Mouse (Mus musculus) hindbrain, embryonic 13.5 days (tissue): Measurements from ENCODE around the gene Palm2. TPM values are rescaled to one million over a fixed set of nuclear protein-coding genes. Genes with fewer than 3 reads are reported as not detected.

Experiments used
- ATAC-seq: fragments of 200-750 bp; cut with Nextera tagmentation; 2 replicates; pipeline ENCODE4 v1.8.0; 2017; ENCODE audit warnings: moderate TSS enrichment; ENCODE audit not compliant: low FRiP score
- H3K27ac ChIP-seq: fragments of 300-500 bp; sonication (generic); 2 replicates; pipeline ENCODE4 v1.5.1; 2015; ENCODE audit warnings: inconsistent platforms, mild to moderate bottlenecking, moderate library complexity
- H3K27me3 ChIP-seq: fragments of 300-500 bp; sonication (generic); 2 replicates; pipeline ENCODE4 v1.6.1; 2015; ENCODE audit warnings: mild to moderate bottlenecking, inconsistent platforms
- H3K36me3 ChIP-seq: fragments of 300-500 bp; sonication (generic); 2 replicates; pipeline ENCODE4 v1.6.1; 2015; ENCODE audit warnings: mild to moderate bottlenecking, inconsistent platforms
- H3K4me1 ChIP-seq: fragments of 300-500 bp; sonication (generic); replicated peaks from 2 replicates; pipeline ENCODE4 v1.6.1; 2015; ENCODE audit warnings: inconsistent platforms
- H3K4me2 ChIP-seq: fragments of 300-500 bp; sonication (generic); 2 replicates; pipeline ENCODE4 v1.6.1; 2015; ENCODE audit warnings: inconsistent platforms, mild to moderate bottlenecking, moderate library complexity
- H3K4me3 ChIP-seq: fragments of 300-500 bp; sonication (generic); 2 replicates; pipeline ENCODE4 v1.5.1; 2015; ENCODE audit warnings: mild to moderate bottlenecking, inconsistent platforms
- H3K9ac ChIP-seq: fragments of 300-500 bp; sonication (generic); 2 replicates; pipeline ENCODE4 v1.6.1; 2015; ENCODE audit warnings: mild to moderate bottlenecking, inconsistent platforms
- H3K9me3 ChIP-seq: fragments of 300-500 bp; sonication (generic); 2 replicates; pipeline ENCODE4 v1.6.1; 2016; ENCODE audit warnings: inconsistent platforms
- WGBS: fragments of 180-500 bp; shearing (Covaris S2); methylation state at CpG from one replicate; pipeline ENCODE4 v1.1.7; 2015; 5-methylcytosine and 5-hydroxymethylcytosine counted together
- polyA plus RNA-seq: library from polyadenylated mRNA; unstranded; fragments of >200 nt; fragmentation: Nextera tagmentation; extraction: Ambion mirVana; gene quantifications from 2 replicates; pipeline ENCODE4 v1.2.1, GENCODE M21; 2015

The Palm2 gene
- polyA plus RNA-seq, 1 experiment from 2014 or later, result 7.7 TPM

- Histone ChIP-seq H3K4me2 (no peak overlapping the region), H3K4me3 (no peak overlapping the region), H3K4me1 (no peaks in the 10 kb centered on the region), H3K27ac (no peak overlapping the region), H3K9me3 (no peaks in the 10 kb centered on the region), H3K36me3 (no peaks in the 10 kb centered on the region), H3K9ac (no peak overlapping the region), H3K27me3 (no peaks in the 10 kb centered on the region)
- 84% methylated on average over 2 of the region's 2 CpGs for WGBS
- no peak for ATAC-seq
These were observed 81.3 kb downstream of the Palm2 start for GRCm38 (mm10) chr4:57515356-57515755.

- ATAC-seq, result no peak
- Histone ChIP-seq H3K4me2 (no peak overlapping the region), H3K4me3 (no peak overlapping the region), H3K9me3 (no peaks in the 10 kb centered on the region), H3K9ac (no peak overlapping the region), H3K36me3 (no peaks in the 10 kb centered on the region), H3K4me1 (no peaks in the 10 kb centered on the region), H3K27me3 (no peaks in the 10 kb centered on the region), H3K27ac (no peak overlapping the region)
- 96% methylated on average over 15 of the region's 15 CpGs for WGBS
These were observed 89.4 kb downstream of the Palm2 start for GRCm38 (mm10) chr4:57523456-57523855.

GRCm38 (mm10) chr4:57524461-57524860, 90.4 kb downstream of the Palm2 start:
- Histone ChIP-seq H3K36me3 (no peaks in the 10 kb centered on the region), H3K4me2 (no peak overlapping the region), H3K27me3 (no peaks in the 10 kb centered on the region), H3K9ac (no peak overlapping the region), H3K9me3 (no peaks in the 10 kb centered on the region), H3K27ac (no peak overlapping the region), H3K4me3 (no peak overlapping the region), H3K4me1 (no peaks in the 10 kb centered on the region)
- no peak for ATAC-seq
- WGBS, result 86% methylated on average over 3 of the region's 3 CpGs

GRCm38 (mm10) chr4:57525221-57526011, 91.4 kb downstream of the Palm2 start:
- no peak overlapping the region for H3K27ac ChIP-seq
- 86% methylated on average over 9 of the region's 9 CpGs for WGBS
- no peaks in the 10 kb centered on the region for H3K27me3 ChIP-seq
- H3K4me3 ChIP-seq, result no peak overlapping the region
- H3K36me3 ChIP-seq, result no peaks in the 10 kb centered on the region
- H3K9me3 ChIP-seq, result no peaks in the 10 kb centered on the region
- no peaks in the 10 kb centered on the region for H3K4me1 ChIP-seq
- no peak overlapping the region for H3K4me2 ChIP-seq
- ATAC-seq, result no peak
- no peak overlapping the region for H3K9ac ChIP-seq

- Histone ChIP-seq H3K27me3 (no peaks in the 10 kb centered on the region), H3K4me1 (no peaks in the 10 kb centered on the region), H3K9ac (no peak overlapping the region), H3K27ac (no peak overlapping the region), H3K9me3 (no peaks in the 10 kb centered on the region), H3K4me2 (no peak overlapping the region), H3K4me3 (no peak overlapping the region), H3K36me3 (no peaks in the 10 kb centered on the region)
- ATAC-seq, result no peak
These were observed 94.2 kb downstream of the Palm2 start for GRCm38 (mm10) chr4:57528296-57528695.

GRCm38 (mm10) chr4:57533686-57534085, 99.6 kb downstream of the Palm2 start:
- no peaks in the 10 kb centered on the region for H3K9me3 ChIP-seq
- no peak overlapping the region for H3K9ac ChIP-seq
- H3K27ac ChIP-seq, result no peak overlapping the region
- H3K4me2 ChIP-seq, result no peak overlapping the region
- 82% methylated on average over 6 of the region's 6 CpGs for WGBS
- H3K36me3 ChIP-seq, result no peaks in the 10 kb centered on the region
- H3K4me1 ChIP-seq, result no peaks in the 10 kb centered on the region; the same call in 1 of the 2 replicates
- H3K27me3 ChIP-seq, result no peaks in the 10 kb centered on the region
- no peak overlapping the region for H3K4me3 ChIP-seq
- ATAC-seq, result no peak

- Histone ChIP-seq H3K4me3 (no peak overlapping the region), H3K4me1 (no peaks in the 10 kb centered on the region; the same call in 1 of the 2 replicates), H3K4me2 (no peak overlapping the region), H3K27ac (no peak overlapping the region), H3K9ac (no peak overlapping the region), H3K9me3 (no peaks in the 10 kb centered on the region), H3K27me3 (no peaks in the 10 kb centered on the region), H3K36me3 (no peaks in the 10 kb centered on the region)
- no peak for ATAC-seq
- WGBS, result 79% methylated on average over 6 of the region's 6 CpGs
These were observed 100.2 kb downstream of the Palm2 start for GRCm38 (mm10) chr4:57534232-57534631.

GRCm38 (mm10) chr4:57535087-57535486, 101.0 kb downstream of the Palm2 start:
- no peak overlapping the region for H3K27ac ChIP-seq
- ATAC-seq, result no peak
- H3K27me3 ChIP-seq, result no peaks in the 10 kb centered on the region
- H3K9ac ChIP-seq, result no peak overlapping the region
- no peak overlapping the region for H3K4me2 ChIP-seq
- H3K4me3 ChIP-seq, result no peak overlapping the region
- no peaks in the 10 kb centered on the region for H3K9me3 ChIP-seq
- 92% methylated on average over 4 of the region's 4 CpGs for WGBS
- H3K36me3 ChIP-seq, result no peaks in the 10 kb centered on the region
- no peaks in the 10 kb centered on the region; the same call in 1 of the 2 replicates for H3K4me1 ChIP-seq

- no peaks in the 10 kb centered on the region; the same call in 1 of the 2 replicates for H3K4me1 ChIP-seq
- H3K9me3 ChIP-seq, result no peaks in the 10 kb centered on the region
- H3K36me3 ChIP-seq, result no peaks in the 10 kb centered on the region
- no peak overlapping the region for H3K4me2 ChIP-seq
- no peak overlapping the region for H3K9ac ChIP-seq
- 26% methylated on average over 4 of the region's 4 CpGs for WGBS
- H3K27ac ChIP-seq, result no peak overlapping the region
- no peak overlapping the region for H3K4me3 ChIP-seq
- no peak for ATAC-seq
- H3K27me3 ChIP-seq, result no peaks in the 10 kb centered on the region
These were observed 104.1 kb downstream of the Palm2 start for GRCm38 (mm10) chr4:57538029-57538688.

GRCm38 (mm10) chr4:57543692-57544256, 109.7 kb downstream of the Palm2 start:
- Histone ChIP-seq H3K27me3 (no peaks in the 10 kb centered on the region), H3K4me2 (no peak overlapping the region), H3K9ac (no peak overlapping the region), H3K27ac (peak overlapping the region; percentile 67; the same call in 1 of the 2 replicates), H3K4me3 (no peak overlapping the region), H3K9me3 (no peaks in the 10 kb centered on the region), H3K4me1 (no peaks in the 10 kb centered on the region; the same call in 1 of the 2 replicates), H3K36me3 (no peaks in the 10 kb centered on the region)
- peak; percentile 68 for ATAC-seq
- 6% methylated on average over 6 of the region's 6 CpGs for WGBS

- H3K27me3 ChIP-seq, result no peaks in the 10 kb centered on the region
- H3K36me3 ChIP-seq, result no peaks in the 10 kb centered on the region
- H3K4me2 ChIP-seq, result no peak overlapping the region
- no peak for ATAC-seq
- H3K27ac ChIP-seq, result no peak overlapping the region
- H3K4me3 ChIP-seq, result no peak overlapping the region
- no peaks in the 10 kb centered on the region; the same call in 1 of the 2 replicates for H3K4me1 ChIP-seq
- WGBS, result 93% methylated on average over 7 of the region's 7 CpGs
- H3K9ac ChIP-seq, result no peak overlapping the region
- H3K9me3 ChIP-seq, result no peaks in the 10 kb centered on the region
These were observed 113.7 kb downstream of the Palm2 start for GRCm38 (mm10) chr4:57547785-57548184.

- no peaks in the 10 kb centered on the region for H3K36me3 ChIP-seq
- no peak for ATAC-seq
- 37% methylated on average over 1 of the region's 1 CpGs for WGBS
- H3K9me3 ChIP-seq, result no peaks in the 10 kb centered on the region
- no peak overlapping the region for H3K27ac ChIP-seq
- H3K4me2 ChIP-seq, result no peak overlapping the region
- H3K4me3 ChIP-seq, result no peak overlapping the region
- H3K9ac ChIP-seq, result no peak overlapping the region
- H3K4me1 ChIP-seq, result no peaks in the 10 kb centered on the region
- H3K27me3 ChIP-seq, result no peaks in the 10 kb centered on the region
These were observed 116.2 kb downstream of the Palm2 start for GRCm38 (mm10) chr4:57550216-57550615.
